ENCODE assay signal across 11 mouse cellular contexts in genomic region chr4:32952681-32953080, GRCm38 (mm10). TPM values are rescaled to one million over a fixed set of nuclear protein-coding genes. Genes with fewer than 3 reads are reported as not detected.
A peak's percentile ranks its signal among the peaks of the same experiment; 100 is the strongest.
DNase-seq lines count a peak whose midpoint lies in the region; ATAC-seq and TF ChIP-seq lines count a peak whose summit lies in the region.
"Had no signal": no experiment of that assay in that cellular context is flagged by ENCODE, and none has a peak within 500 bp of the region (broad histone marks: within the 10 kb centered on the region; RNA-seq: fewer than 3 reads in every experiment).

No protein-coding gene starts in this region.

- no peak for TF ChIP-seq POLR2A in myocyte (IDR thresholded peaks at IDR 0.05; ENCODE audit: insufficient read length, low read depth)

- H3K9ac ChIP-seq in kidney, embryonic 14.5 days (ENCODE audit: low read depth, low read length): no peak overlapping the region

- H3K79me2 ChIP-seq in myocyte (ENCODE audit: control insufficient read depth, insufficient read depth): no peaks in the 10 kb centered on the region

- WGBS in kidney, embryonic 14.5 days: 3% methylated on average over 7 of the region's 7 CpGs
- WGBS in hindbrain, embryonic 10.5 days: 22% methylated on average over 7 of the region's 7 CpGs

- H3K4me2 ChIP-seq in kidney, embryonic 14.5 days (replicated peaks; ENCODE audit: low read depth, low read length): peak overlapping the region; percentile 95
- H3K4me2 ChIP-seq in myocyte (ENCODE audit: low read depth): peak overlapping the region; percentile 50

- ATAC-seq in kidney, embryonic 14.5 days (ENCODE audit: low FRiP score, low TSS enrichment): no peak

- H3K4me3 ChIP-seq in kidney, embryonic 14.5 days (ENCODE audit: low read length): peak overlapping the region; percentile 74; the same call in 1 of the 2 replicates
- peak overlapping the region; percentile 79; the same call in 1 of the 2 replicates for H3K4me3 ChIP-seq in hindbrain, embryonic 10.5 days
- H3K4me3 ChIP-seq in myocyte: no peak overlapping the region

- H3K9me3 ChIP-seq in kidney, embryonic 14.5 days (ENCODE audit: control insufficient read depth, low read length): no peaks in the 10 kb centered on the region
- H3K9me3 ChIP-seq in hindbrain, embryonic 10.5 days: no peaks in the 10 kb centered on the region

- no peak overlapping the region for H3ac ChIP-seq in myocyte (ENCODE audit: control insufficient read depth, insufficient read length)

- H3K27me3 ChIP-seq in kidney, embryonic 14.5 days (ENCODE audit: control insufficient read depth, insufficient read depth, low read length): peaks cover 9% of the 10 kb centered on the region; the same call in 1 of the 2 replicates
- peaks cover 21% of the 10 kb centered on the region for H3K27me3 ChIP-seq in hindbrain, embryonic 10.5 days (ENCODE audit: insufficient read depth, poor library complexity, severe bottlenecking)
- no peaks in the 10 kb centered on the region for H3K27me3 ChIP-seq in myocyte (ENCODE audit: control insufficient read depth, insufficient read depth, insufficient read length)

- no peak overlapping the region for H3K27ac ChIP-seq in kidney, embryonic 14.5 days (ENCODE audit: low read depth, low read length)
- H3K27ac ChIP-seq in hindbrain, embryonic 10.5 days: no peak overlapping the region

- DNase-seq in kidney, postnatal 4 days: no peak
- DNase-seq in embryo, embryonic 11 days: peak; percentile 60
- no peak for DNase-seq in hindbrain, embryonic 10.5 days (ENCODE audit: low spot score)
- DNase-seq in spleen, postnatal 36 days (ENCODE audit: low spot score in 2 of 2): no peak
- DNase-seq in gastrocnemius, adult 8-10 months (ENCODE audit: low spot score in 2 of 2): no peak
- DNase-seq in kidney, adult 11 months: no peak
- DNase-seq: kidney, adult 8-10 months; thymus, postnatal 25 days had no signal

- peaks cover 13% of the 10 kb centered on the region; the same call in 1 of the 2 replicates for H3K4me1 ChIP-seq in kidney, embryonic 14.5 days (ENCODE audit: control insufficient read depth, insufficient read depth, low read length)
- peaks cover 44% of the 10 kb centered on the region for H3K4me1 ChIP-seq in hindbrain, embryonic 10.5 days (replicated peaks)

- H3K36me3 ChIP-seq in kidney, embryonic 14.5 days (ENCODE audit: control insufficient read depth, insufficient read depth, low read length): no peaks in the 10 kb centered on the region
- H3K36me3 ChIP-seq in hindbrain, embryonic 10.5 days: no peaks in the 10 kb centered on the region
- no peaks in the 10 kb centered on the region for H3K36me3 ChIP-seq in myocyte (ENCODE audit: control insufficient read depth, insufficient read depth)

TF ChIP-seq in myocyte, 11 proteins besides CTCF, POLR2A, EP300 and RAD21:
- no peak for TF ChIP-seq TCF3 (IDR thresholded peaks at IDR 0.05; ENCODE audit: insufficient read length, low read depth)
- TF ChIP-seq MAX (IDR thresholded peaks at IDR 0.05; ENCODE audit: low read depth): no peak

RNA-seq across cellular contexts. Expression of gene Ankrd6, which starts 2.0 kb away (rescaled TPM):
- 7.1 and 14.3 TPM in 2 replicates for polyA plus RNA-seq in kidney, embryonic 14.5 days (2014; fragmentation: Nextera tagmentation; extraction: Ambion mirVana)
- polyA plus RNA-seq in hindbrain, embryonic 10.5 days (2016; fragmentation: Nextera tagmentation; extraction: Ambion mirVana): 24.0 and 27.1 TPM in 2 replicates
- polyA plus RNA-seq in myocyte (2012; fragmentation: generic; extraction: Trizol): 0.31 TPM
- 1 to 10 TPM; 3.8 to 5.9 (median 4.8) TPM for total RNA-seq in gastrocnemius, adult 8-10 months (2022)

RNA-seq across cellular contexts. Expression of gene Rragd, which starts 30.2 kb away (rescaled TPM):
- polyA plus RNA-seq in kidney, embryonic 14.5 days (2014; fragmentation: Nextera tagmentation; extraction: Ambion mirVana): 14.5 and 21.1 TPM in 2 replicates
- polyA plus RNA-seq in hindbrain, embryonic 10.5 days (2016; fragmentation: Nextera tagmentation; extraction: Ambion mirVana): 24.8 and 28.0 TPM in 2 replicates
- polyA plus RNA-seq in myocyte (2012; fragmentation: generic; extraction: Trizol): 7.9 TPM
- total RNA-seq in gastrocnemius, adult 8-10 months (2022): 100 to 1,000 TPM; 200 to 232 (median 207) TPM
- total RNA-seq: megakaryocyte progenitor cell, adult 5-6 weeks had no signal
